Mouse (Mus musculus) heart, adult 18-20 months (tissue): ENCODE measurements around the gene Thbs4. TPM values are rescaled to one million over a fixed set of nuclear protein-coding genes. Genes with fewer than 3 reads are reported as not detected.

Source experiments
- DNase-seq, 2 experiments: peaks; one replicate each; pipeline ENCODE4 v3.0.0; 2021 to 2022; ENCODE audit warnings: mixed read lengths in 1 of 2
- long read RNA-seq, 2 experiments: library from polyadenylated mRNA; stranded (forward); transcript quantifications; one replicate each; pipeline ENCODE4 v2.0.0; 2021
- total RNA-seq, 2 experiments: library from RNA; stranded (reverse); gene quantifications; 2 replicates each; pipeline ENCODE4 v1.2.3; 2021

Gene Thbs4
- total RNA-seq = 1 to 10 TPM; 4.5 to 5.3 TPM
- long read RNA-seq, experiment 1, partial matches to known transcripts = 6 of 9 reads
- long read RNA-seq, experiment 1, other reads (novel, unspliced or antisense) = 1 of 9 reads
- long read RNA-seq, experiment 2, partial matches to known transcripts = 4 of 6 reads
- long read RNA-seq, experiment 2, other reads (novel, unspliced or antisense) = 1 of 6 reads

DNA sequence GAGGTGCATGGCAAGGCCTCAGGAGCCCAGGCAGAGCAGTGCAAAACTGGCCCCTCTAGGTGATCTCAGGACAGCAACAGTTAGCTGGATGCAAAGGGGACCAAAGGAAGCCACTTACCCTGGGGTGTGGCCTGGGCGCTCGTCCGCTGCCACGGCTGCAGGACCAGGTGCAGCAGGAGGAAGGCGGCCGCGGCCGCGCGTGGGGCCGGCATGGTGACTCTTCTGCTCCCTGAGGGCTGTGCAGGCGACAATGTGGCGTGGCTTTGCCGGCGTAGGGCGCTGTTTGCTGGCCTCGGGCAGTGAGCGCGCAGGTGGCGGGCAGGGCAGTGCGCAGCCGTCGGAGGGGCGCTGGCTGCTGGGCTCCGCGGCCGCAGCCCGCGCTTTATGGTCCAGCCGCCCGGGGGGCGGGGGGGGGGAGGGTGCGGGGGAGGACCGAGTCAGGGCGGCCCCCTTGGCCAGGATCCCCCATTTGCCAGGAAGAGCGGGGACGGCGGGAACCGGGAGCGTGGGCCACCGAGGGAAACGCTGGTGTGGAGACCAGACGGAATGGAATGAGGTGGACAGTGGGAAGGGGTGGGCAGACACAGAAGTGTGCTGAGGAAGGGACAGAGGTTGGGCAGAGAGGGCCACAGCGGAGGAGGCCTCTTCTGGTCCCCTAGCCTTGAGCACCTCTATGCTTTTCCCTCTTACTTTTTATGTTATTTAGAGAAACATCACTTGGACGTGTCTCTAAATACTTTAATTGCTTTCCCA is at the start of gene Thbs4:
TSS of gene Thbs4 (minus strand) at position 357 of the 753 bp plus-strand sequence.
- DNase-seq = no peak

DNA sequence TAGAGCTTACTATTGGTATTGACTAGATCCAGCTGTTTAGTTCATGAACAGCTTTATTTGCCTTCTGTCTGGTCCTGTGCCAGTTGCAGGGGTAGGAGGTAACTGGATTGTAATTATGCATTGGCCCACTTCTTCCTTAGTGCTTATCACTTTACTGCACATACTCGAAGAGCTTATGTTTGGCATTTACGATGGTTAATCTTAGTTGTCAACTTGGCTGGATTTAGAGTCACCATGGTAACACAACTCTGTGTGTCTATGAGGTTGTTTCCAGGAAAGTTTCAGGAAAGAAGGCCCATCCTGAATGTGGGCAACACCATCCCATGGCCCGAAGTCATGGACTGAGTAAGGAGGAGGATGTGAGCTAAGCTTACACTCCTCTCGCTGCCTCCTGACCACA is 38.5 kb upstream of the Thbs4 start:
- DNase-seq = no peak

DNA sequence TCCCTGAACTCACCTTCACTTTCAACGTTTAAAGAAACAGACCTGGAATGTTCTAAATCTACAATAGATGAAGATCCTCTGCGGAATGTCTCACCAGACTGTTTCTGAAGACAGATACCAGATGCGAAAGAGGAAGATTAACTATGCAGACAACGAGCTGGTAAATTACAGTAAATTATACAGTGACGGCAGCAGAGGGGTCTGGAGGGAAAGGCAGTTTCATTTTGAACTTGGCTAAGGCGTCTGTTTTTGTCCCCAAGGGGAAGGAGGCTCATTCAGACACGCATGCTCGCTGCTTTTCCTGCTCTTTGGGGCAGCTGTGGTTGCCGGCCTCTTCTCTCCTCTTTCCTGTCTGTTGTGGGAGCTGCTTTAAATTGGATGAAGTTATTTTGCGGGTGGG is 34.2 kb upstream of the Thbs4 start:
- no peak for DNase-seq

DNA sequence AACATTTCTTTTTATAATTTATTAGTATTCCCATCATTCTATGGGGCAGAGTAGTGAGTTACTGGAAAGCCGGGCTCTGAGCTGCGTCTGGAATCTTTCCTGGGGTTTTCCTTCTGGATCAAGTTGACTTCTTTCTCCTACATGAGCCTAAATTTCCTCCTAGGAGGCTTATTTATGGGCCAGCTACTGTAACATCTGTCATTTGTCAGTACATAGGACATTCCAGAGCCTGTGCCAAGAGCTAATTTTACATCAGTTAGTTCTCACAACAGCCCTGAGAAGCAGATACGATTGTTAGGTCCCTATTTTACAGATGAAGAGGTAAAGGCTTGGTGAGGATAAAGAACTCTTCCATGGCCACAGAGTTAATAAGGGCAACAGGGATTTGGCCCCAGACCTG is 22.7 kb upstream of the Thbs4 start:
- DNase-seq = peak; percentile 30 to 36

DNA sequence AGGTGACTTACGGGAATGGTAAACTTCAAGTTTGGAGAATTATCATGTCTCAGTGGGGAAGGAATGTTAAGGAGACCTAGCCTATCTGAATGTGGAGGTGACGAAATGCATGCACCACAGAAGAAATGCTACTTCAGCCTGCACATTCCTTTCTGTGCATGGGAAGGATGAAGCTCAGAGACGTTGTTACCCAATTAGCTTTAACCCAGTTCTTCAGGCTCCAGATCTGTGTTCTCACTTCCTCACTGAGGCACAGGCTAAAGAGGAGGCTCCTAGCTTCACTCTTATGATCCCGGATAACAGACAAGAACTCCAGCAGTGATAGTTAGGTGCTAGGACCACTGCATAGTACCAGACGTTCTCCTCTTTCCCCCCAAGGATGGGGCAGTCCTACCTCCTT is 21.7 kb upstream of the Thbs4 start:
- DNase-seq = no peak

DNA sequence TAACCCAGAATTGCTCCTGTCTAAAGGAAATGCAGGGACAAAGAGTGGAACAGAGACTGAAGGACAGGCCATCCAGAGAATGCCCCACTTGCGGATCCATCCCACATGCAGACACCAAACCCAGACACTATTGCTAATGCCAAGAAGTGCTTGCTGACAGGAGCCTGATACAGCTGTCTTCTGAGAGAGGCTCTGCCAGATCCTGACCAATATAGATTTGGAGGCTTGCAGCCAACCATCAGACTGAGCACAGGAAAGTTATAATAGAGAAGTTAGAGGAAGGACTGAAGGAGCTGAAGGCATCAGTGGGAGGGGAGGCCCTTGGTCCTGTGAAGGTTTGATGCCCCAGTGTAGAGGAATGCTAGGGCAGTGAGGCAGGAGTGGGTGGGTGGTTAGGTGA is 16.0 kb upstream of the Thbs4 start:
- peak in 1 of 2 experiments; percentile 25 for DNase-seq

DNA sequence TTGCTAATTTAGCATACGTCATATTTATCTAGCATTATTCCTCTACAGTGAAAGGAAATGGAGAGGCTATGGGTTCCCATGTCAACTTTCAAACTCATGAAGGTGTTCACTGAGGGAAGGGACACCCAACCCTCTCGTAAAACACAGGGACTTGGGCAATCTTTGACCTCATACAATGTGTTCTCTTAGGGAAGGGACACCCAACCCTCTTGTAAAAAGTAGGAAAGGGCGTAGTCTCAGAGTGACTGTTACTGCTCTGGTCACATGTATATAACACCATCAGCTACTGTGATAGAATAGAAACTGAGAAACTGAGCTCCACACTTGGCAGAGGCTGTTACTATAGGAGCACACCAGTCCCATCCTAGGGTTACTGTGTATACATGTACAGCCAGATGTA is 13.2 kb upstream of the Thbs4 start:
- DNase-seq = no peak

DNA sequence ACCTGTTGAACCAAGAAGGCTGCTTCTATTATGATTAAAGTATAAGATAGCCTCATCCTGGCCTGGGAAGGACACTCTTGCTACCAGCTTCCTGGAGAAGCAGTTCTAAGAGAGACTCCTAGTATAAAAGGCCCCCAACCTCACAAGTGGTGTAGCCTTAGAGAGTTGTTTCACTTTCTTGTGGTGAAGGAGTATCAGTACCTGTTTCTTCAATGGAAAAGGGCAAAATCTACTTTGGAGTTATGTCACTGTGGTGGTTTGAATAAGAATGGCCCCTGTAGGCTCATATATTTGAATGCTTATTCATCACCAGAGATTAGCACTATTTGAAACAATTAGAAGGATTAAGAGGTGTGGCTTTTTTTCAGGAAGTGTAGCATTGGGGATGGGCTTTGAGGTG is 12.2 kb upstream of the Thbs4 start:
- DNase-seq = no peak

DNA sequence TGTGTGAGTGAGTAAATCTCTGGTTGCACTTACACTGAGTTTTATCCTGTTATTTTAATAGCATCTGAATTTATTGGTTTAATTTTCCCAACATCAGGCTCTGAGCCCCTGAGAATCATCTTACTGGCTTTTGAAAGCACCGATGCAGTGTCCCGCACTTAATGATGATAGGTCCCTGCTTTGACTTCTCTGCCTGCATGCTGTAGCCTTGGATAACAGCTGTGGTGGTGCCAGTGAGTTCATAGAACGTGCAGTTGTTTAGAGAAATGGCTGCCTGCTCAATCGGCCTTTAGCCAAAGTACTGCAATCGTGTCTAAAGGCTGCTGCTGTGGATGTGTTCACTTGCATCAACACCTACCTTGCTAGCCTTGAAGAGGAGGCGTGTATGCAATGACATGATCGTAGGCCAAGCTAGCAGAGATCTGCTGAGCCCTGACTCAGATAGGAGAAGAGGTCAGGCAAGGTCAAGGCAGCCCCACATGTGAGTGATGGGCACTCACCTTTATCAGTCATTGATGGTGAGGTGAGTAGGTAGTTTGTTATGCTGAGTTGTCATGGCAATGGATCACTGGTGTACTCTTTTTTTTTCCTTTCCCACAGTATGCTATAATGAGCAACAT is 4.8 kb upstream of the Thbs4 start:
- no peak for DNase-seq

DNA sequence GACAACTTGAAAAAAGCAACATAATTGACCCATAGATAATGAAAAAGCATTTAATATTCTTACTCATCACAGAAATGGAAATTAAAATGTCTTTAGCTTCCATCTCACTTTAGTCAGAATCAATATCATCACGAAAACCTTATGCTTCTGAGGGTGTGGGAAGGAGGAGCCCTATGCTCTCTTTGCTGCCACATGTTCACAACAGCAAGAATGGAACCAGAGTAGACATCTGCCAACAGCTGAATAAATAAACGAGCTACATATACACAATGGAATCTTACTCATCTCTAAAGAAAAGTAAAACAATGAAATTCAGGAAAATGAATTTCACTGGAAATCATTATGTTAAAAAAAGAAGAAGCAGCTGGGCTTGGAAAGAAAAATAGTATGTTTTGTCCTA is 4.2 kb upstream of the Thbs4 start:
- no peak for DNase-seq

DNA sequence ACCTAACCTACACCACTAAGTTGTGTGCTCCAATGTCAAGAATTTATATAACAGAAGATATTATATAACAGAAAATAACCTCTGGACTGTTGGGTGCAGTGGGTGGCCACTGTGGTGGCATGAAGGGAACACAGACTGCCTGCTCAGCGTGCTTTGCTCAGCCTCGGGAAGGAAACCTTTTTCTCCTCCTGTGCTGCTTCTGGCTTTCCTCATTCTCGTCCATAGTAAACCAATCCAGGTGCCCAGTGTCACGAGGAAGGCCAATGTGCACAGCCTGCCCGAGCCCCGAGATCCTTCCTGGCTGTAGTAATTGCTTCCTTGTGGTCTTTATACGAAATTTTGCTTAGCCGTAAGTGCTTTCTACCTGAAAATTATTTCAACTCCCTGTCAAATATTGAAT is 982 bp downstream of the Thbs4 start:
- DNase-seq = no peak

DNA sequence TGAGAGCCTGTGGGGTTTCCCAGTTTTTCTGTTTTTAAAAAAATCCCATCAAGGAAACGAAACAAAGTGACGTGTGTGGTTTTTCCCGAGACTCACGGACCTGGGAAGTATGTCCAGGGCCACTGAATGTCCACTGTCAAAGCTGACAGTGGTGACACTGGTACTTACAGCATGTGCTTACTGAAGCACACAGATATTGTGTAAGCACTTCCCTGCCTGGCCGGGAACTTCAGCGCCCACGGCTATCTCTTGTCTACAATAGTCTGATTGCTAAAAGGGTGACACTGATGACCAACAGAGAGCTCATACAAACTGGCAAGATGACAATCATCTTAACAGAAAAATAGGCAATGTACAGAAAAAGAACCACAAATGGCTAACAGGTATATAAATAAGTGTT is 3.1 kb downstream of the Thbs4 start:
- no peak for DNase-seq

DNA sequence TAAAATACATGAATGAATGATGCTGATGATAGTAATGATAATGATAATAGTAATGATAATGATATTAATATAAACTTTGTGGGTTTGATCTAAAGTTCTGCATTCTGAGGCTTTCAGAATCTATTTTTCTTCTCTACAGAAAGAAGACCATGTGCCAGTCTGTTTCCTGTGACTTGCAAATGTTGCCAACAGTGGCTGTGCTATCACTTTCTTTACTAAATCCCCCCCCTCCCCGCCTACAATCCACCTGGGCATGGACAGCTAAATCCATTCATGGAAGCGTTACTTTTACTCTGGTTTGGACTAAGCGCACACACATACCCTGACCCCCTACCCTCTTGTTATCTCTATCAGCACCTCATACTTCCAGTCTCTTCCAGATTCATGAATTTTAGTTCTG is 10.3 kb downstream of the Thbs4 start:
- no peak for DNase-seq

DNA sequence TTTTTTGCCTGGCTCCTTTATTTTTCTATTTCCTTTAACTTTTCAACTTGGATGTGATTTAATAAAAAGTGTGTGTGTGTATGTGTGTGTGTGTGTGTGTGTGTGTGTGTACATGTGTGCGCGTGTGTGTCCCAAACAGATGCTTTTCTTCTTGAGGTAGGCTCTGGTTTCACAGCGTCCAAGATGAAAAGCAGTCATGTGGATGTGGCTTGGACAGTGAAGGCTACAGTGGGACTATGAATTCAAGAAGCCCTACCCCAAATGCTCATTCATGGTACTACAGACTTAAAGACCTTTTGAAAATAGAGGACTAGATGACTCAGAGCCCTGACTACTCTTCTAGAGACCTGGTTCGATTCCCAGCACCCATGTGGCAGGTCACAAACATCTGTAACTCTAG is 11.1 kb downstream of the Thbs4 start:
- DNase-seq = no peak

DNA sequence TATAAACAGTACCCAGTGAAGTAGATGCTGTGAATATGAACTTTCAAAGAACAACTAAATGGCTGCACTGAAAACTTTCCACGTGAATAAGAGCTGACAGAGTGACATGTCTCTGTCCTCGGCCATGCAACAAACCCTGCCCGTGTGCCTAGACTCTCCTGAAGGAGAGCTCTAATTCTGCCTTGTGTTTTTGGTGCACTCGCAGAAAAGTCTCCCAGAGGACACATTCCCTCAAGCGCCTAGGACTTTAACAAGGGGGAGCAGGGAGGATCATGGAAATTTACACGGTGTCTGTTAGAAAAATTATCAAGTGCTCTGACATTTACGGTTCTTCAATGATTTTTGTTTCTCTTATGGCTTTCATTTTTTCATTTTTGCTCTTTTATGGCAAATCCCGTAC is 13.7 kb downstream of the Thbs4 start:
- DNase-seq = no peak

DNA sequence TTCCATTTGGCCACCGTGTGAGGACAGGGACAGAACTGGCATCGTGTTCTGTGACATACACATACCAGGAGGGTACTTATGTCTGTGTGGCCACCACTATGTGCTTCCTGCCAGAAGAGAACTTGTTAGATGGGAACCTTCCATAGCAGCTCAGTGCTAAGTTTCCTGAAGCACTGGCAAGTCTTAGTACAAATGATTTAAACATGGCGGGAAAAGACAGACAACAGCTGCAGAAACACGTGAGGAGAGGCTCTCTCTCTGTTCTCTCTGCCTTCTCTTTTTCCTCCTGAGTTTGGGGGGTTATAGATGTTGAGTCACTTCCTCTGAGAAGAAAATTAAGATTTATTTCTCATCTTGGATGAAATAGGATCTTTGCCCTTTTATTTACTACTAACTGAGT is 14.5 kb downstream of the Thbs4 start:
- DNase-seq = no peak

DNA sequence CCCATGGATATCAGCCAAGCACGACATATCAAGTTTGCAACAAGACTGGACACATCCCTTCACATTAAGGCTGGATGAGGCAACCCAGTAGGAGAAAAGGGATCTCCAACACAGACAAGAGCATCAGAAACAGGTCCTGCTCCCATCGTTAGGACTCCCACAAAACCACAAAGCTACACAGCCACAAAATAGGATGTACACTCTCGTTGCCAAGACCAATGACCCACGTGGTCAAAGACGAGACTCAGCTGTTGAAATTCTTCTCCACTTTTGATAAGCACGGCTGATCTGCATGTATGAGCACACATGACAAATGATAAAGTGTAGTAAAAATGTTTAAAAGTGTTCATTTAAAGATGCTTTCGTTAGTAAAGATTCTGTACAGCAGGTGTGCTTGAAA is 16.0 kb downstream of the Thbs4 start:
- no peak for DNase-seq

DNA sequence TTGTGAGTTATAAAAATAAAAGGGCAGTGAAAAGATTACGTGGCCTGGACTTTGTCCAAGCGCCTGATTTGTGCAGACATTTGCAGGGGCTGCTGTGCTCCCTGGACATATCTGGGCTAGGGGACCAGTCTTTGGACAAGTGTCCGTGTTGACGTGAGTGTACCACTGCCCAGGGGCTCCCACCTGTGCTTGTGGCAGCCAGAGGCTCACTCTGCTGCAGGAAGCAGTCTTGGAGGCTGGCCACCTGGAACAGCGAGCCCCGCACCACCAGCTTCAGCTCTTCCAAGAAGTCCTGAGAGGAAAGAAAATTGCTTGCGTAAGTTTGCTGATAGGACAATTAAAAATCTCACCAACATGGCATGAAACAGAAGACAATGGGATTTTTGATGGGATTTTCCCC is 18.7 kb downstream of the Thbs4 start:
- DNase-seq = no peak

DNA sequence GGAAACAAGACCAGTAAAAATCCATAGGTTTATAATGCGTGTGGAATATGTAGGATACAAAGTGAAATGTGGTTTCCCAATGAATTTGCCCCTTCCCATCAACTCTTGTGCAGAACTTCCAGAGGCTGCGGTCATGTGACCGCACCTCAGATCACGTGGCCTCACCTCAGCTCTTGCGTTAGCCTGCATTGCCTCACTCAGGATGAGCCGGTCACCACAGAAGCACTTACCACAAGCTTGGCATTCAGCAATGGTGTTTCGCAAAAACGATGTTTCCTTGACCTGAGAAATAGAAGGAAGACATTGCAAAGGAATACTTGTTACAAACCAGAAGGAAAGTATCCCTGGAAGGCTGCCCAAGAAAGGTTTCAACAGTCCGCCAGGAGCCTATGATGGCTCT is 19.7 kb downstream of the Thbs4 start:
- no peak for DNase-seq

DNA sequence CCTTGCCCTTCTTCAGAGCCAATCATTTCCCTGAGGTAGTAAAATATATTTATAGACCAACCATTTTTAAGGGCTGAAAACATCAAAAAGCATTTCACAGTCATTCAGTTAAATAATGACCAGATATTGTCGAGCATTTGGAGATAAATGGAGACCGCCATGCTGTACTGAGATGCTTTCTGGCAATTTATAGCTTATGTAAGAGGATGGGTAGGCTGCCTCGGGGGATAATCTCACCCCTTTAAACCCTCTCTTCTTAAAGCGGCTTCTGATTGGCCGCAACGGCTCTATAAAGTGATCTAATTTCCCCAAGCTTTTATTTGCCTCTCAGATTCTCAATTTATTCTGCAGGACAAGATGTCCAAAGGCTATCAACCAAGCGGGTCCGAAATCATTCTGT is 22.1 kb downstream of the Thbs4 start:
- DNase-seq = no peak

DNA sequence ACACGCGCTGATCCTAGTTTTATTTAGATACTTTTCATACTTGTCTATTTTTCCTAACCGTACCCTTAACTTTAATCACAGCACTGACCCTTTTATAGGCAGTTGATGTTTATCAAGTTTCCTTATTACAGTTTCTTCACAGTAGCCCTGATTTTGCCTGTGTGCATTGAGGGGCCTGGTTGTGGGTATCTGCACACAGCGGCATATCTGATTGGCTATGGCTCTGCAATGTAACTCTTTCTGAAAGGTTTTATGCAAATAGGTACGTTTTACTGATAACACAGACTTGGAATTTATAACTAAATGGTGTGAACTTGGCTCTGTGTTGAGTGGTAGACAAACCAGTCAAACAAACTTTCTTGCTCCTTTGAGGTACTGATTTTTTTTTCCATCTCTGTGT is 23.1 kb downstream of the Thbs4 start:
- DNase-seq = no peak

DNA sequence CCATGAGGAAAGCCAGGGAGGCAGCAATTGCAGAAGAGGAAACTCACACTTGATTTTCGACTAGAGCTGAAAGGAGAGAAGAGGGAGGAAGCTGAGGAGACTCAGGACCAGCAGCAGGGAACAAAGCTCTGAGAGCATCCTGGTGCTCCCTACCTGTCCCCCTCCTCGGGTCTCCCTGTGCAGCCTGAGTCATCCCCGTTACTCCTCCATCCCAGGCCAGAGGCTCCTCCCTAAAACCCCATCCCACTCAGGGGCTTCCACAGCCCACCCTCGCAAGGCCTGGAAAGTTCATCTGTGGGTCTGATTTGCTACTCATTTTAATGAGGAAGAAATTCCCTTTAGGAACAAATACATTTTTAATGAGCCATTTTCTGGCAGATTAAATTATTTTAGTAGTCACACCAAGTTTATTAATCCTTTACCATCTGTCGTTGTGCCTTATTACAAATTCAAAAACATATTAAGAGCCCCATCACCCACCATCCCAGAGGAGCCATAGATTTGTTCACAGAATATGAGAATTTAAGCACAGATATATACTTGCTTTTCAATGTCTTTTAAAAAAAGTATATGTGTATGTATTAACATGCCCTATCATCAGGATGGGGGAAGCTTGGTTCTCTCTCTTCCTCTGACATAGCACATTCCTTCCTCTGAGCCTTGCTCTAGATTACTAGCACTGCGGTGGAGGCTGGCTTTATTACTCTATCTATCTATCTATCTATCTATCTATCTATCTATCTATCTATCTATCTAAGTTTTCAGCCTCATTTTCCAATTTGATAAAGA is 29.0 kb downstream of the Thbs4 start:
- DNase-seq = no peak

DNA sequence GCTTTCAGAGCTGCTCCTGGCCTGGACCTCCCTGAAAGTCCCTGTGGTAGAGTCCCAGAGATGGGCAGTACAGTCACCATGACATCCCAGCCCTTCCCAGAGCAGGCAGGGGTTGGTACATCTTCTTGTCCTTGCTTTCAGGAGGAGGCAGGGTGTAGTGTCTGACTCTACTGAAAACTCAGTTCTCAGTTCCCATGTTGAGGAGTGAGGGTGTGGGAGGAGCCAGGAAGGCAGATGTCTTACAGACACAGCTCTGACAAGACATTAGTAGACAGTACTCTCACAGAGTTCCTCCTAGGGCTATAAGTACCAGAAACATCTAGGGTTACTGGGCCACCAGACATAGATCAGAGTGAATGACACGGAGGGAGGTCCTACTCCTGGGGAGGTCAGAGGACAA is 32.3 kb downstream of the Thbs4 start:
- no peak for DNase-seq
